Mouse (Mus musculus): ENCODE results near the gene Map7d2.

GRCm38 (mm10) chrX:159509847-159510715 lies 95.7 kb downstream of the Map7d2 start:
- TF ChIP-seq CTCF (IDR thresholded peaks at IDR 0.05; ENCODE audit: borderline replicate concordance, insufficient read depth, low read length) (no peak), POLR2A (IDR thresholded peaks at IDR 0.05; ENCODE audit: low read depth, low read length) (no peak)
